14 mouse cellular contexts compared by ENCODE assay signal in genomic region chr13:93921831-93922565, GRCm38 (mm10).
DNase-seq lines count a peak whose midpoint lies in the region; ATAC-seq and TF ChIP-seq lines count a peak whose summit lies in the region.
"Had no signal": no experiment of that assay in that cellular context is flagged by ENCODE, and none has a peak within 500 bp of the region (broad histone marks: within the 10 kb centered on the region; RNA-seq: fewer than 3 reads in every experiment).

No protein-coding gene starts in this region.

- no peak overlapping the region for H3K4me2 ChIP-seq in lung, embryonic 16.5 days (ENCODE audit: low read depth, low read length)
- H3K4me2 ChIP-seq in intestine, postnatal 0 days (replicated peaks; ENCODE audit: low read depth): peak overlapping the region; percentile 24; the same call in 1 of the 2 replicates
- H3K4me2 ChIP-seq: limb, embryonic 12.5 days had no signal

- no peak overlapping the region for H3K9ac ChIP-seq in lung, embryonic 16.5 days (ENCODE audit: low read length)
- no peak overlapping the region for H3K9ac ChIP-seq in intestine, postnatal 0 days (ENCODE audit: low read depth, low read length)
- H3K9ac ChIP-seq: limb, embryonic 12.5 days had no signal

- TF ChIP-seq POLR2A in bone marrow, adult 2 months (IDR thresholded peaks at IDR 0.05; ENCODE audit: borderline replicate concordance, control insufficient read depth, low read depth, low read length): no peak

- no peak for DNase-seq in lung, adult 18-20 months
- DNase-seq in thymus, postnatal 4 days: peak; percentile 33
- DNase-seq in limb, embryonic 10.5 days (ENCODE audit: low spot score): no peak
- DNase-seq in urinary bladder, postnatal 10 days (ENCODE audit: low spot score): no peak
- DNase-seq: cerebellum, postnatal 25 days; right cerebral cortex, postnatal 14 days had no signal

- peak; percentile 8; the same call in 1 of the 2 replicates for TF ChIP-seq CTCF in bone marrow, adult 2 months (IDR thresholded peaks at IDR 0.05; ENCODE audit: control insufficient read depth, insufficient read depth, low read length)
- no peak for TF ChIP-seq CTCF in intestine, postnatal 0 days (IDR thresholded peaks at IDR 0.05; ENCODE audit: low read depth)

- WGBS in lung, embryonic 16.5 days: 56% methylated on average over 5 of the region's 5 CpGs
- WGBS in bone marrow, adult 2 months: 41% methylated on average over 5 of the region's 5 CpGs
- WGBS in intestine, postnatal 0 days: 50% methylated on average over 5 of the region's 5 CpGs
- WGBS in limb, embryonic 10.5 days: 87% methylated on average over 5 of the region's 5 CpGs

- H3K27me3 ChIP-seq in lung, embryonic 16.5 days (ENCODE audit: control insufficient read depth, insufficient read depth, low read depth, low read length): no peaks in the 10 kb centered on the region
- H3K27me3 ChIP-seq in intestine, postnatal 0 days (replicated peaks; ENCODE audit: control insufficient read depth, insufficient read depth, low read length): no peaks in the 10 kb centered on the region
- H3K27me3 ChIP-seq in limb, embryonic 10.5 days (ENCODE audit: low read depth, poor library complexity, severe bottlenecking): no peaks in the 10 kb centered on the region
- H3K27me3 ChIP-seq: limb, embryonic 12.5 days had no signal

- no peaks in the 10 kb centered on the region for H3K36me3 ChIP-seq in lung, embryonic 16.5 days (ENCODE audit: control insufficient read depth, insufficient read depth, low read length)
- no peaks in the 10 kb centered on the region for H3K36me3 ChIP-seq in intestine, postnatal 0 days (ENCODE audit: control insufficient read depth, insufficient read depth)
- no peaks in the 10 kb centered on the region for H3K36me3 ChIP-seq in limb, embryonic 10.5 days
- H3K36me3 ChIP-seq: embryonic facial prominence, embryonic 10.5 days; limb, embryonic 12.5 days; midbrain, embryonic 10.5 days had no signal

- H3K9me3 ChIP-seq in lung, embryonic 16.5 days (ENCODE audit: control insufficient read depth, low read length): no peaks in the 10 kb centered on the region
- H3K9me3 ChIP-seq in intestine, postnatal 0 days (ENCODE audit: control insufficient read depth): no peaks in the 10 kb centered on the region
- H3K9me3 ChIP-seq in limb, embryonic 10.5 days (replicated peaks): no peaks in the 10 kb centered on the region
- H3K9me3 ChIP-seq: embryonic facial prominence, embryonic 10.5 days; limb, embryonic 12.5 days; midbrain, embryonic 10.5 days had no signal

- no peak overlapping the region for H3K4me3 ChIP-seq in lung, embryonic 16.5 days (ENCODE audit: low read length)
- no peak overlapping the region for H3K4me3 ChIP-seq in bone marrow, adult 2 months (replicated peaks; ENCODE audit: control insufficient read depth, low read depth, low read length)
- no peak overlapping the region for H3K4me3 ChIP-seq in intestine, postnatal 0 days (ENCODE audit: low read depth, low read length)
- H3K4me3 ChIP-seq in limb, embryonic 10.5 days: no peak overlapping the region
- H3K4me3 ChIP-seq: embryonic facial prominence, embryonic 10.5 days; heart, adult 2 months; limb, embryonic 12.5 days; midbrain, embryonic 10.5 days had no signal

- H3K4me1 ChIP-seq in lung, embryonic 16.5 days (replicated peaks; ENCODE audit: control insufficient read depth, insufficient read depth, low read length): peaks cover 34% of the 10 kb centered on the region
- peaks cover 3% of the 10 kb centered on the region for H3K4me1 ChIP-seq in bone marrow, adult 2 months (ENCODE audit: control insufficient read depth, insufficient read depth, low read length)
- H3K4me1 ChIP-seq in intestine, postnatal 0 days (replicated peaks; ENCODE audit: control insufficient read depth, insufficient read depth, low read length): no peaks in the 10 kb centered on the region; the same call in 1 of the 2 replicates
- H3K4me1 ChIP-seq in limb, embryonic 10.5 days: peaks cover 32% of the 10 kb centered on the region

- H3K27ac ChIP-seq in lung, embryonic 16.5 days (ENCODE audit: low read length): peak overlapping the region; percentile 39
- H3K27ac ChIP-seq in bone marrow, adult 2 months (ENCODE audit: control insufficient read depth, insufficient read depth, low read depth, low read length, poor library complexity): no peak overlapping the region
- H3K27ac ChIP-seq in intestine, postnatal 0 days (ENCODE audit: low read depth, low read length): no peak overlapping the region
- H3K27ac ChIP-seq in limb, embryonic 10.5 days: no peak overlapping the region
- H3K27ac ChIP-seq: embryonic facial prominence, embryonic 10.5 days; heart, adult 2 months; hindbrain, postnatal 0 days; midbrain, embryonic 10.5 days had no signal

- ATAC-seq in lung, embryonic 16.5 days (ENCODE audit: low read depth): no peak
- ATAC-seq in intestine, postnatal 0 days: peak; percentile 36; the same call in 1 of the 2 replicates
- ATAC-seq: hindbrain, postnatal 0 days had no signal
